Mouse (Mus musculus) cerebellum, adult 8-10 months (tissue): ENCODE results near the gene Cd5.

Source experiments
- DNase-seq: peaks from one replicate; pipeline ENCODE4 v3.0.0; 2022

Gene Cd5

DNA sequence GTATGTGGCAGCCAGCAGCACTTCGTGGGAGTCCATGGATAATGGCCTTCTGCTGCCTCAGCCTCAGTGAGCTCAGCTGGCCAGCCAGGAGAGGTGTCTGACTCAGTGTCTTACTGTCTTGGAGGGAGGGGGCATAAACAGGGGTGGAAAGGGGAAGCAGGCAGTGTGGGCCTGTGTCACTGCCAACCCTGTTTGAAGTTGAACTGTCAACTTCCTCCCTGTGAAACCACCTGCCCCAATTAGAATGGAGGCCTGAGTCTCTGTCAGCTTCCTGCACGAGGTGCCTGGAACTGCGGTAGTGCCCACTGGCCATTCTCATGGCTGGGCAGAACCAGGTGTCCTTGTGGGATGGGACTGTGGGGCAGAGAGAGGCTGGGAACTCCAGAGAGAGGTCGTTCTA lies at the start of gene Cd5:
Gene Cd5 (minus strand): TSS at position 192 of the 400 bp plus-strand sequence.
- no peak for DNase-seq

DNA sequence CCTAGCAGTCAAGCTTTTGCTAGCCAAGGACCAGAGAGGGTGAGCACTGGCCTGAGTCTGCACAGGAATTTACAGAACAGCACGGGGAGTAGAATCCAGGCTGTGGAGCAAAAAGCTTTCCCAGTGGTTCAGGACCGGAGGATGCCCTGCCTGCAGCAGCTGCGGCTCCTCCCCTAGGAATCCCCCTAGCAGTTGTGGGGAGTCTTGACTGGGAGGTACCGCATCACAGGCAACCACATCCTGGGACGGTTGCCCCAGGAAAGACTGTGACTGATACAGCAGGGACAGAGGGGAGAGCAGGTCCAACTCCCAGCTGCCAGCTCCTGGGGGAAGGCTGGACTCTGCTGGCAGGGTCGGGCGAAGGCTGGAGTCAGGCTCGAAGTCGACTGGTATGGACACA lies 49.4 kb upstream of the Cd5 start:
- DNase-seq, result no peak

DNA sequence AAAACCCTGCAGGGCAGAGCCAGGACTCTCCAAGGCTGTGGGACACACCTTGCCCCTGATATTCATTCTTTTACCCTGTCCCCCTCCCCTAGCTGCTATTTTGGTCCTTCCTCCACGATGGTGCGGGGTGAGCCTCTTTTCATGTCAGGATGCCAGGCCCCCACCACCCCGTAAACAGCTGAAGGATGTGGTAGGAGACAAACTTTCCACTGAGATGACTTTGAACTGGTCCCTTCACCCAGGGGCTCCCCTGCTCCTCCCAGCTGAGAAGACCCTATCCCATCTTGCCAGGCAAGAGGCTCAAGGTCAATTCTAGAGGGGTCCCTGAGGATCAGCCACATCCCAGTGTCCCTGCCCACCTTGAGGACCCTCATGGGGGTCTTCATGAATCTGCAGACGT lies 48.6 kb upstream of the Cd5 start:
- DNase-seq, result peak; percentile 18

DNA sequence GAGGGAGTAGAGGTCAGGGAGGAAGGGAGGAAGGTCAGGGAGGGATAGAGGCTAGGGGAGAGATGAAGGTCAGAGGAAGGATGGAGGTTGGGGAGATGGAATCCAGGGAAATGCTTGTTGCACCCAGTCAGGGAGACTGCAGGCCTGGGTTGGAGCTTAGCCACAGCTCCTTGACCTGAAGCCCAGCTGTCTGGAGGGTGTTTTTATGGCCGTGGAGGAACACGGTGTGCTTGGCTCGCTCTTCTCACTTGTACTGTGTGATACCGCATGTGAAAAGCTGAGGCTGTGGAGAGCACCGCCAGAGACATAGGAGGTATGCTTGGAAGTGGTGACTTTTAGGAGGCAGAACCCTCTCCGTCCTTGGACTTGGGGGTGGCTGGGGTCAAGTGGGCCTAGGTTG lies 48.0 kb upstream of the Cd5 start:
- DNase-seq, result peak; percentile 16

DNA sequence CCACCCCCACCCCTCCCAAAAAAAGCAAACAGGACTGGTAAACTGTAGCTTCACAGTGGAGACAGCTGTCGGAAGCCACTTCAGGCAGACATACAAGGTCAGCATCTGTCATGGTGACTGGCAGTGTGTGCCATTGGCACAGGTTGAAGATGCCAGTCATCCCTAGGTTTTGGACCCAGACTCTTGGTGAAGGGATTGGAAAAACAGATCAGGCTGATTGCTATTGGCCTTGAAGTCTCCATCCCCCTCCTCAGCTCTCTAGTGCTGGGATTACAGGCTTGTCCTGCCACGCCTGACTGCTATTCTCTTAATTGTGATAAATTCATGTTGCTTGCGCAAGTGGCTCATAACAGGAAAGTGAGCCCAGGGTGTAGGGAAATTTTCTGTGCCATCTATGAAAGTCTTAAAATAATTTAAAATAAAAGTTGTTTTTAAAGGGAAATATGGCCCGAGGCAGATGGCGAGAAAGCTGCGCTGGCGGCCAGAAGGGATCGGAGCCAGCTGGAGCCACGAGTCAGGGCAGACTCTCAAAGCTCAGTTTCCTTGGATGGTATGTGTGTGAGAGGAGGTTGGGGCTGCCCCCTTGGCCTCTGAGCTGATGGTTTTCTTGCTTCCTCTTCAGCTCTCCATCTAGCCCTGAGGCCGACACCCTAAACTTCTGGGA lies 46.1 kb upstream of the Cd5 start:
- peak; percentile 66 for DNase-seq

DNA sequence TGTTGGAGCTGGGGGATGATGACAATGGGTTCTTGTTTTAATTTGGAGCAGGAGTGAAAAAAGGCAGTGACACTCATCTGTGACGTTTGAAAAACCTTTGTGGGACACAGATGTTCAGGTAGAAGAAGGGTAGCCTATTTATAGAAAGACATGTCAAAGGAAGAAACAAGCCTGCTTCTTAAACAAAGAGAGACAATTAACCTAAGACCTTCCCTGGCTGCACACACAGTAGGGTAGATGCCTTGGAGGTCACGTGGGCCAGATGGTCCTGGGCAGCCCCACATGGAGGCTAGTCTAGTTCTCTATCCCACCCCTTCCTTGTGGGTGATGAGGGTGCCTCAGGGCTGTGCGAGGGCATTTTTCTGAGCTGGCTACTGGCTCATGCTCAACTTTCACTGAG lies 45.3 kb upstream of the Cd5 start:
- peak; percentile 24 for DNase-seq

DNA sequence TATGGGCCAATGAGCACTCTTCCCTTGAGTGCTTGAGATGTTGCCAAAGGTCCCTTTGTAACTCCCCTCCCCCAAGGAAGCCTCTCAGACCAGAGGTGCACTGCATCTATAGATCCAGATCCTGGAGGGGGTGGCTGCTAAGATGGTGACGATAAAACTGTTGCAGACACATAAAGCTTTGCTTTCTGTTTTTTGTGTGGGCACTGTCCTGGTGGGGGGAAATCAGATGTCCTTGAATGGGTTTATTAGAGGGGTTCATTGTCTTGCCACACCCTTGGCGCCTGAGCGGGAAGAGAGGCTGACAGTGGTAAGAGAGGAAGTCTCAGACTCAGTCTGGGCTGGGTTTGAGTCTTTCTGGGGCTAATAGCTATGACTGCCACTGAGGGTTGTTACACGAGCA lies 44.4 kb upstream of the Cd5 start:
- DNase-seq, result peak; percentile 17

DNA sequence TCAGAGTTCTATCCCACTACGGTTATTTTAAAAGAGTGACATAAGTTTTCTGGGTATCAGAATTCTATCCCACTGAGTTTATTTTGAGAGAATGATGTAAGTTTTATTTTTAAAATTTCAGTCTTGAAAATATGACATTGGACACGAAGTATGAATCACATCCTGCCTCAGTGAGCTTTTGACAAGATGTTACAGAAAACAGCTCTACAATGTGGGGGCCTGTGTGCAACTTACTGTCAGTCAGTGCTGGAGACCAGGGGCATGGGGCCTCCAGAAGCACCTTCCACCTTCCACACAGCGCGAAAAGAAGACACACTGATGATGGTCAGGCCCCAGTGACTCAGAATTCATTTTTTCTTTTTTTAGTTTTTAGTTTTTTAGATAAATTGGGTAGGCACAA lies 42.8 kb upstream of the Cd5 start:
- no peak for DNase-seq

DNA sequence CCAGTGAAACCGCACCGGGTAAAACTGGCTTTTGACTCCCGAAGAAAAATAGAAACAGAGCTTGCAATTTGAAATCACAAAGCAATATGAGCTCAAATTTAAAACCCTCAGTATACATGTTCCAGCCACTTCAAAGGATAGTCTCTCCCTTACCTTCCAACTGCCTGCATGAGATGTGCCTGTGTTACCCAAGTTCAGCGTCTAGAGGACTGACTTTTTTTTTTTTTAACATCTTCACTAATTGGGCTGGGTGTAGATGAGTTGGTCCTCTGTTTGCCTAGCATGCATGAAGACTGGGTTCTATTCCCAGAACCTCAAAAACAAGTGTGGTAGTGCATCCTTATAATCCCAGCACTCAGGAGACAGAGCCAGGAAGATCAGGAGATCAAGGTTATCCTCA lies 38.1 kb upstream of the Cd5 start:
- DNase-seq, result no peak

DNA sequence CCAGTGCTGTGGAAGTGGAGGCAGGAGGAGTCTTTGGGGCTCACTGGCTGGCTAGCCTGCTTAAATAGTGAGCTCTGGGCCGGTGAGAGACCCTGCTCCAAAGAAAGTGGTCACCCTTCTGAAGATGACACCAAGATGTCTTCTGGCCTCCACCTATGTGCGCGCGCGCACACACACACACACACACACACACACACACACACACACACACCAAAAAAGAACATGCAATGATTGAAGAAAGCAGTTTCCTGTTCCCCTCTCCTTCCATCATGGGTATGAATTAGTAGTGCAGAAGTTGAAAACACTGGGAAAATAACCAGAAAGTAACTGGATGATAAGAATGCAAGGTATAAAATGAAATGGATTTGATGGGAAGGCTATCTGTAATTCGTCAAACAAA lies 35.3 kb upstream of the Cd5 start:
- DNase-seq, result no peak

DNA sequence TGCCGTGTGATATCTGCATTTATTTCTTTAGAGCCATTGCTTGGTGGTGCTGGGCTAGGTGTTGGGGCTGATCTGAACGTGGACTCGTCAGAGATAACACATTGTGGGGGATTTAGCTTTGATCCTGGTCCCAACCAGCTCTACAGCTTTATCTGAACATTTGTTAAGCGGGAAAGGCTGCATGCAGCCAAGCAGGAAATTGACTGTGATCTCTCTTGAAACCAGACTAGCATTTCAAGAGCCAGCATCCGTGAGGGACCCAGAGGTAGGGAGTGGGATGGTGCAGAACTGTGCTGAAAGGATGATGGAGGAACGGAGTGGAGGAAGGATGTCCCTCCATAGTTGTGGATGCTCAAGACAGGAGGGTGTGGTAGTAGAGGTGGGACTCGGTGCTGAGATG lies 34.6 kb upstream of the Cd5 start:
- DNase-seq, result no peak

DNA sequence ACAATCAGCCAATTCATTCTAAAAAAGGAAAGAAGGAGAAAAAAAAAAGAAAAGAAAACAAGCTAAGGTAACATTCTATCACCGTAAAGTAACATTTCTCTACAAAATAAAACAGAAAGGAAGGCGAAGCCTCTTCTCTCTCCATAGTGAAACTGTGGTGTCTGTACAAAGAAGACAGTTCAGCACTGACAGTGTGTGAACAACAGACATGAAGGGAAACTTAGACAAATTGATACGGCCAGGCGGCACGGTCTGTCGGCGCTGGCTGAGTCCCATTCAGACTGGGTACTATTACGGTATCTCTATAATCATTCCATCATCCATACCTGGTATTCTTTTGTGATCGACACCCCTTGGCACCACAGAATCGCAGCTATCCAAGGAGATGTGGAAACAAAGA lies 34.1 kb upstream of the Cd5 start:
- no peak for DNase-seq

DNA sequence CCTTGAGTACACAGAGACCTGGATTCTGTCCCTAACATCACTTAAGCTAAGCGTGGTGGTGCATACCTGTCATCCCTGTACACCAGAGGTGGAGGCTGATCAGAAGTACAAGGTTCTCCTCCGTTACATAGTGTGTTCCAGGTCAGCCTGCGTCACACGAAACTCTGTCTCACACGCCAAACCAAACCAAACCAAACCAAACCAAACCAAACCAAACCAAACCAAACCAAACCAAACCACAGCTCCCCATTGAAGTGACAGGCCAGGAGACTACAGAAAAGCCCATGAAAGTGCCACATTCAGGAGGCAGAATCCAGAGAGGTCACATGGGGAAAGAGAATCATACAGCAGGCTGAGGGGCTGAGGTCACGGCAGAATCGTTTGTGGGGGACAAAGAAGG lies 33.2 kb upstream of the Cd5 start:
- DNase-seq, result no peak

DNA sequence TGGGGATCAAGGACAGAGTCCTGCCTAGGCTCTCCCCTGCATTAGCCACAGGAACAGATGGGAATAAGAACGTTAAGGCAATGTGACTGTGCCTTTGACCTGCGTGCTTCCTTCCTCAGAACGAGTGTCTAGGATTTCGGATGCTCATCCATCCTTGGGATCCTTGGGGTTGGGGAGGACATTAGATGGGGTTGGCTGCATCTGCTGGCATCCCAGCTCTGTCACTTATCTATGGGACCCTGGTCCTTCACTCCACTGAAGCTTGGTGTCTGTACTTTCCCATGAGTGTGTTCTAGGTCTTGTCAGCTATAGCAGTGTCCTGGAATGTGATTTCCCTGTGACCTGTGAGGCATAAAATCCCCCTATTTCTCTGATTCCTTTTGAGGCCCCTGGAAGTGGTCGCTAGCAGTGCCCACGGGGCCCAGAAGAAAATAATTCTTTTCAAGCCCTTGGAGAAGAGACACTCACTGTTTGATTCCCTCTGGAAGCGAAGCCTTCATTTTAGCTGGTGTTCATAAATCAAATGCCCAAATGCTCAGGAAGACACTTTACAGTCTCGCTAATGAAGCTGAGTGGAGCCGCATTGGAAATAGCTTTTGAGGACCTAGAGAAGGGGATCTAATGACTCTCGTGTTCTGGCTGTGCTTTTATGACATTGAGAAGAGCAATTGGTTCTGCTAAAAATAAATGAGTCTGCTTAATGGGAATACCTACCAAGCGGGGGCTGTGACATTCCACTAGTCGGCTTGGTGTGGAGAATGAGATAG lies 30.8 kb upstream of the Cd5 start:
- DNase-seq, result no peak

DNA sequence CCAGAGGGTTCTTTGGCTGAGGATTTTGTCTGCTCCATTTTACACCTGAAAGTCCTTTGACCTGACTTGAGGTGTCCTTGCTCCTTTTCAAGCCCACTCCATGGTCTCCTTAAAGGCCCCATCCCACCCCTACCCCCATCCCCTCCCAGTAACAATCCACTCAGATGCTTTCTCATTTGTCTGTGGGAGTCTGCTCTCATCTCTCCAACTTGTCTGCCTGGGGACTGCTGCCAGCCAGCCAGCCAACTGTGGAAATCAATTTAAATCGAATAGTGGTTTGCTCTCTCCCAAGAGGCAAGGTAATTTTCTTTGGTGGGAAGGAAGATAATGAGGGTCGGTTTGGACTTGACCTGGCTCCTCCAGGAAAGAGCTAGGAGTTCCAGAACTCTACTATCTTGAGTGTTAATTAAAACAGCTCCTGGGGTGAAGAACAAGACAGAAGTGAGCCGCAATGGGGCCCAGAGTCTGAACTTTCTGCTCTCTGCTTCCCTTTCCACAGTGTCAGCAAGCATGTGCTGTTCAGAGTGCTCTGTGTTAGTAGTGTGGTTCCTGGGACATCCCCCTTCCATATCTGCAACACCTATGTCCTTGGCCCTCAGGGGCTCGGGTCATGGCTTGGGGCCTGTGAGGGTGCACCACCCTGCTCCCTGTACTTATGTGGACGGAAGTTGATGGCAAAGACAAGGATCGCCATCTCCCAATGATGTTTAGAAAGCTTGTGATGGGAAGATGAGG lies 30.1 kb upstream of the Cd5 start:
- DNase-seq, result peak; percentile 22

DNA sequence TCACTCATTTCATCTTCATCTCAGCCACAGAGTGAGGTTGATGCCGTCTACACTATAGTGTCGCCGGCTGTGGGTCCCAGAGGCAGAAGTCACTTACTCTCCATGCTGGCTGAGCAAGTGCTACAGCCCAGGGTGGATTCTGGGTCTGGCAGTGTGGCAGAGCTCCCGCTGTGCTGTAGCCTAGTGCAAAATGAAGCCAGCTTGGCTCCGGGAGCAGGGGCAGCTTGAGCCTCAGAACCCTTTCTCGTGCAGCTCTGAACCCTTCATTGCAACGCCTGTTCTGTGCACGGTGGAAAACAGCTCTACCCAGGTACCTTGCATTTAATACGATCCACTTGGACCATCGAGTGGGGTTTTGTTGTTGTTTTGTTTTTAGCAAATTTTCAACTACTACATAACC lies 28.8 kb upstream of the Cd5 start:
- peak; percentile 81 for DNase-seq

DNA sequence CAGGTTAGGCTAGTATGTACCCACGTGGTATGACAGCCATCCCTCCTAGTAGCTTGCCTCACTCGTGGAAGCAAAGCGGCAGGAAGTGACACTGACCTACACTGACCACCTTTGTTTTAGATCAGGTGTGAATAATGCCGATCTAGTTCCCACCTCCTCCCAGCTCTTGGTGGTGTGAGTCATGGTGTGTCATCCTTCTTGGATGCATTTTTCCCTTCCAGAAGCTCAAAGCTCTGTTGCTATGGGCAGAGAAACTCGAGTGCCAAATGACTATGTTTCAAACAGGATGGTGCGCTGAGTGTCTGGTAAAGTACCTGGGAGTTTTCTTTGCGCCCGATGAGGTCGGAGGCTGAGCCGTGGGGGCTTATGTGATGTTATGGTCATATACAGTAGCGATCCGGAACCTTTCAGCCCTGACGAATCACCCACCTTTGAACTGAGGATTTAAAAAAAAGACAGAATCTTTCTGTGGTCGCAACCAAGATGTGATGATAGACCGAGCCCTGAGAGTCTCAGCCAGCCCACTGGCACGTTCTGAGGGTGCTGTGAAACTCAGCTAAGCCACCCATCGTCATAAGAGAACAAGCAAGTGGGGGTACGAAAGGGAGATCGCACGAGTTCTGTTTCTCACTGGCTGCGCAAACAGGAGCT lies 24.7 kb upstream of the Cd5 start:
- DNase-seq, result peak; percentile 39

DNA sequence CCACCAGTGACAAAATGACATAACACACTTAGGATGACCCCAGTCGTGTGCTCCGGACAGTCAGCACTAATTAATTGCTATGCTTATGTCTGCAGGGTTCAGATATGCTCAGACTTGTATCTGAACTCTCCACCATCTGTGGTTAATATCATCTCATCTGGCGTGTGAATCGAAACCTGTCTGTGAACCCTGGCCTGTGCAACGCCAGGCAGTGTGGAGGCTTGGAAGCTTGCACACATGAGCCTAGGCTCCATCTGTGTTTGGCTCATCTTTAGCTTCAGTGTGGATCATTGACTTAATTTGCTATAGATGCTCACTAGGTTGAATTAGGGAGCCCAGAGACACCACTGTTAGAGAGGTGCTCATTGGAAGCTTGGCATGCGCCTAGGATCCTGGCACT lies 23.7 kb upstream of the Cd5 start:
- no peak for DNase-seq

DNA sequence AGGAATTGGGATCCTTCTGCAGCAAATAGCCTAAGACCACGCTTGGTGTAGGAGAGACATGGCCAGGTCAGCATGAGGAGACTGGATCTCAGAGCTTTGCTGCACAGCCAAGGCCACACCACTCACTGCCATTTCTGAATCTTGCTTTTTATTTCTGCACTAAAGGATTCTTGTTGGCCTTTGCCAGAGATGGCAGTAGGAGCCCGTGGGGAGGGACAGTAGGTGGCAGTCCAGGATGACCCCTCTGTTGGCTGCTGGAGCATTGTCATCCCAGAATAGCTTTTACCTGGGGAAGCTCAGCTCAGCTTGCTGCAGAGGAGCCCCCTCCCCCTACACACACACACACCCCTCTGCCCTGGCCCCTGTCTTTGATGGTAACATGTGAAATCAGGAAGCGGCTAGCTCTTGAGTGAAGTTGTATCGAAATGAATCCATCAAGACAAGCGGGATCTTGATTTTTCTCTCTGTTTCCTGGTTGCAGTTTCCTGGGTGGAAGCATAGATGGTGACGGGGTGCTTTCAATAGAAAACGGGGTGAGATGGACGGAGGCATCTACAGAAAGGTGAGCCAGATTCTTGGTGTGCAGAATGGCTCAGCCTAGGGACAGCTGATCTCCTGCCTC lies 23.1 kb upstream of the Cd5 start:
- no peak for DNase-seq

DNA sequence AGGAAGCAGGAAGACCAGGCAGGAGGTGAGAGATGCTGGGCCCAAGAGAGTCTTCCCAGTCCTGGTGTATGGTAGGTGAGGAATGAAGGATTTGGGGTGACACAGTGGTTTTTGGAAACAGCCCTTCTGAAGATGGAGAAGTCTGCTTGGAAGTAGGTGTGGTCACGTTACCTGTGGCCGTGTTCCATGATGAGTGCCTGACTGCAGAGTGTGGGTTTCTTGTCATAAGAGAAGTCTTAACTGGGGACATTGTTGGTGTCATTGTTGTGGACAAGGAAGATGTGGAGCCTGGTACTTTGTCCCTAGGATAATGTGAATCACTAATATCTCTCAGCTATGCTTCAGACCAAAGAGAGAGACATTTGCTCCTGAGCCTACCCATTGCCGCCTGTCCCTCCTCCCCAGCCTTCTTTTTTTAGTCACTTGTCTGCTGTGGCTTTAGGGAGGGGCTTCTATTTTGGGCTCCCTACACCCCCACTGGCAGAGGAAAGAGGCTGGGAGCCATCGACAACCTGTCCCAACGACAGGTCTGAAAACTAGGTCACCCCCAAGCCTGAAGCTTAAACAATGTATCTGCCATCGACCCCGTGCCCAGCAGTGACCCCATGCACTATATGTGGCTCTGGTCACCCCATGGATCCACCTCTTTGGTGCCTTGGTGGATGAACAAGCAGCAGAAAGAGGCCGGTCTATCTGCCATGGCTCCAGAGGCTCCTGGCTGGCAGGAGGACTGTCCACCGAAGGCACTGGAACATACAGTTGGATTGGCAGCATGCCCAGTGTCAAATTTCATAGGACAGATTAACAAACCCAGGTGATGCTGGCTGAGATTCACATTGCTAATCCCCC lies 21.4 kb upstream of the Cd5 start:
- peak; percentile 73 for DNase-seq

DNA sequence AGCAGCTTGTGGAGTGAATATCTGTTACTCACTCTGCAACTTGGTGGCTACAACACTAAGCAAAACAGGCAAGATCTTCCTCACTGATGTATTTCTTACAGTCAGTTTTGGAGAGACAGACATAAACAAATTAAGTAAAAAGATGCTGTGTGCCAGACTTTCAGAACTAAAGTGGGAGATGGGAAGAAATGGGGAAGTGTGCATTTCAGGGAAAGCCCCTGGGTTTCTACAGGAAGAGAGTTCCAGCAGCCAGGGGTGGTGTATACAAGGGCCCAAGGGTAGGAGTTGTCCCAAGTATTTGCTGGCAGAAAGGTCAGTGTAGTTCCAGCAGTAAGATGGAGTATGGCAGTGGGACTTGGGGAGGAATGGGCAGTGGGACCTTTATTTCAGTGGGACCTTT lies 20.7 kb upstream of the Cd5 start:
- DNase-seq, result no peak

DNA sequence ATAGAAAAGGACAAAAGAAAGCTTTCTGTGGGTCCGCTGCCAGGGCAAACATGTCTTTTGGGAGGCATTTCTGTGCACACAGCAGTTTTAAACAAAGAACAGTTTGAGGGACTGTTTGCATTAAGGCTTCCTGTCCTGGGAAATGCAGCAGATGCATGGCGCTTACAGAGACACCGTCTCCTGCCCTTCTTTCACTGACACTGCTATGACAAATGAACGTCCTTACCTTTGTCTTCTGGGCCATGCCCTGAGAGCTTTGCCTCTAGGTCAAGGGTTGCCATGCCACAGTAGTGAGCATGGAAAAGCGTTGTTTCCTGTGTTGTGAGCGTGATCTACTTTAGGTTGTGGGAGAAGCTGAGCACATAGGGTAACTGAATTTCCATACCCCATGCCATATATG lies 19.9 kb upstream of the Cd5 start:
- DNase-seq, result no peak
